In the genomic region with DNA sequence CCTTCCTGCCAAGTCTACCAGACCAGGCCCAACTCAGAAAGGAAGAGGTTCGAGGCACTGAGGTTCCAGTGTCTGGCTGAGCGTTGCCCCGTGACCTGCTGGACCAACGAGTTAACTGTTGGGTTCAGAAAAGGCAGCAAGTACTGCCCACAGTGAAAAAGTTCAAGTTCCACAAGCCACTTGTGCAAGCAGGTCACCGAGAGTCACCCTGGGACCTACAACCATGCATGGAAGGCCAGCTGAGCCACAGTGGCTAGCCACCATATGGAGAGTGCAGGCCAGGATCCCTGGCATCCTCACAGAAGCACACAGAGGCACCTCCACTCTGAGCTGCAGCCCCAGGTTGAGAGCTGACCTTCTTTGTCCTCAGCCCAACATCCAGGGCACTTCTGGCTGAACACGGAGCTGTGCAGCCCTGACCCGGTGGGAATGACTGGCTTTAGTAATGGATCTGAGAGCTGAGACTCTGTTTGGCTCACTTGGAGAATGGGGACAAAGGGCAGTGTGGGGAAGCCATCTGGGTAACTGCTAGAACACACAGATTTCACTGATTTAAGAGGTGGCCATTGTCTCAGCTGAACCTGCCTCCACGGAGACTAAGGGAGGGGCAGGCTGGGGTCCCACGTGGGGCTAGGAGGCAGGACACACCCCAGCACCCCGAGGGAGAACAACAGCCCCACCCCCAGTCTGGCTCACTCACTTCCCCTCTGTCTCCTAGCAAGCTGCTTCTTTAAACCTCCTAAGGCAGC, we compare ENCODE assay signal across 10 mouse cellular contexts. TPM values are rescaled to one million over a fixed set of nuclear protein-coding genes. Genes with fewer than 3 reads are reported as not detected.
DNase-seq lines count a peak whose midpoint lies in the region; ATAC-seq and TF ChIP-seq lines count a peak whose summit lies in the region.
"Had no signal": no experiment of that assay in that cellular context is flagged by ENCODE, and none has a peak within 500 bp of the region (broad histone marks: within the 10 kb centered on the region; RNA-seq: fewer than 3 reads in every experiment).

No protein-coding gene starts in this region.

- in situ Hi-C loops in ES-E14 (cut with MboI; ENCODE audit: low sequenced_read_pairs in 2 of 2, unreplicated experiment in 2 of 2) = no loop called here

- peak; percentile 81 for ATAC-seq in forebrain, embryonic 15.5 days (replicated peaks)
- peak; percentile 44 for ATAC-seq in liver, embryonic 16.5 days (ENCODE audit: low read depth)
- ATAC-seq: Patski had no signal

- H3K4me2 ChIP-seq in forebrain, embryonic 15.5 days (replicated peaks) = no peak overlapping the region
- no peak overlapping the region for H3K4me2 ChIP-seq in liver, embryonic 16.5 days (ENCODE audit: low read depth, low read length)
- H3K4me2 ChIP-seq: limb, embryonic 15.5 days had no signal

- H3K9ac ChIP-seq in ES-E14 (ENCODE audit: insufficient read depth, low read depth, low read length, poor library complexity, severe bottlenecking) = no peak overlapping the region
- H3K9ac ChIP-seq in forebrain, embryonic 15.5 days (replicated peaks) = peak overlapping the region; percentile 4; the same call in 1 of the 2 replicates
- no peak overlapping the region for H3K9ac ChIP-seq in liver, embryonic 16.5 days (ENCODE audit: low read depth, low read length)
- H3K9ac ChIP-seq: limb, embryonic 15.5 days had no signal

- TF ChIP-seq CTCF in olfactory bulb, adult 2 months (IDR thresholded peaks at IDR 0.05; ENCODE audit: insufficient read depth, low read depth, low read length) = no peak

- H3K27me3 ChIP-seq in forebrain, embryonic 15.5 days = no peaks in the 10 kb centered on the region
- H3K27me3 ChIP-seq in liver, embryonic 16.5 days (ENCODE audit: control insufficient read depth, insufficient read depth, low read depth, low read length) = no peaks in the 10 kb centered on the region
- H3K27me3 ChIP-seq: limb, embryonic 15.5 days; Patski had no signal

- 35% methylated on average over 10 of the region's 10 CpGs for WGBS in forebrain, embryonic 15.5 days
- 38% methylated on average over 10 of the region's 10 CpGs for WGBS in liver, embryonic 16.5 days (ENCODE audit: insufficient replicate concordance)
- WGBS in olfactory bulb, adult 2 months = 50% methylated on average over 10 of the region's 10 CpGs

- no peak overlapping the region for H3K4me3 ChIP-seq in ES-E14 (ENCODE audit: insufficient read depth in 1 of 2, low read depth in 1 of 2, low read length in 2 of 2, poor library complexity in 1 of 2, severe bottlenecking in 1 of 2)
- no peak overlapping the region for H3K4me3 ChIP-seq in forebrain, embryonic 15.5 days
- no peak overlapping the region for H3K4me3 ChIP-seq in liver, embryonic 16.5 days (ENCODE audit: low read depth, low read length)
- no peak overlapping the region for H3K4me3 ChIP-seq in olfactory bulb, adult 2 months (ENCODE audit: insufficient read depth, low read depth, low read length)
- H3K4me3 ChIP-seq: limb, embryonic 15.5 days had no signal

- peak overlapping the region; percentile 38; the same call in 1 of the 2 replicates for H3K27ac ChIP-seq in ES-E14 (ENCODE audit: insufficient read depth, low read depth, low read length, poor library complexity, severe bottlenecking)
- peak overlapping the region; percentile 85 for H3K27ac ChIP-seq in forebrain, embryonic 15.5 days (replicated peaks)
- H3K27ac ChIP-seq in liver, embryonic 16.5 days (ENCODE audit: low read length) = no peak overlapping the region
- H3K27ac ChIP-seq in olfactory bulb, adult 2 months (ENCODE audit: insufficient read depth, low read depth, low read length) = 0 out of 2 replicates have a peak overlapping the region, but pooled peaks have one; percentile 16
- H3K27ac ChIP-seq: limb, embryonic 15.5 days had no signal

- H3K36me3 ChIP-seq in ES-E14 (ENCODE audit: control insufficient read depth, insufficient read depth, low read length, poor library complexity, severe bottlenecking) = no peaks in the 10 kb centered on the region
- H3K36me3 ChIP-seq in forebrain, embryonic 15.5 days = no peaks in the 10 kb centered on the region
- no peaks in the 10 kb centered on the region for H3K36me3 ChIP-seq in liver, embryonic 16.5 days (ENCODE audit: control insufficient read depth, insufficient read depth)
- H3K36me3 ChIP-seq: limb, embryonic 15.5 days had no signal

- peak; percentile 7 for DNase-seq in heart, adult 8-10 months (ENCODE audit: low spot score)
- DNase-seq in heart, postnatal 25 days (ENCODE audit: low spot score) = no peak
- no peak for DNase-seq in ES-E14 (ENCODE audit: low read depth, low spot score)
- DNase-seq in thymus, postnatal 4 days = no peak
- DNase-seq in right cerebral cortex, adult 2 months (ENCODE audit: low spot score in 2 of 2) = no peak

- intact Hi-C loops in heart, postnatal 25 days (cut with DNase I) = no loop called here

- no peaks in the 10 kb centered on the region for H3K9me3 ChIP-seq in ES-E14 (ENCODE audit: control insufficient read depth, insufficient read depth, low read depth, low read length)
- no peaks in the 10 kb centered on the region for H3K9me3 ChIP-seq in forebrain, embryonic 15.5 days
- no peaks in the 10 kb centered on the region for H3K9me3 ChIP-seq in liver, embryonic 16.5 days (replicated peaks; ENCODE audit: control insufficient read depth, low read length)
- H3K9me3 ChIP-seq: limb, embryonic 15.5 days had no signal

- TF ChIP-seq POLR2A in olfactory bulb, adult 2 months (IDR thresholded peaks at IDR 0.05; ENCODE audit: insufficient read depth, low read depth, low read length) = no peak

- H3K4me1 ChIP-seq in ES-E14 (ENCODE audit: control insufficient read depth in 2 of 2, insufficient read depth in 2 of 2, low read length in 2 of 2, poor library complexity in 1 of 2) = peaks cover 0 to 14% of the 10 kb centered on the region in 2 experiments; a peak in 2 of 4 replicates
- peaks cover 27% of the 10 kb centered on the region for H3K4me1 ChIP-seq in forebrain, embryonic 15.5 days
- peaks cover 9% of the 10 kb centered on the region for H3K4me1 ChIP-seq in liver, embryonic 16.5 days (ENCODE audit: control insufficient read depth, low read depth, low read length)
- H3K4me1 ChIP-seq in olfactory bulb, adult 2 months (ENCODE audit: control insufficient read depth, insufficient read depth, low read length) = peaks cover 17% of the 10 kb centered on the region

TF ChIP-seq in ES-E14, 5 proteins besides CTCF, POLR2A, EP300 and RAD21:
- TF ChIP-seq HCFC1 (IDR thresholded peaks at IDR 0.05; ENCODE audit: borderline replicate concordance, insufficient read depth, low read length) = no peak
- no peak for TF ChIP-seq ZC3H11A (IDR thresholded peaks at IDR 0.05; ENCODE audit: borderline replicate concordance, low read depth, low read length)
- TF ChIP-seq ZNF384 (IDR thresholded peaks at IDR 0.05; ENCODE audit: low read depth, low read length) = no peak
- no peak for TF ChIP-seq CHD2 (IDR thresholded peaks at IDR 0.05; ENCODE audit: low read depth, low read length)
- TF ChIP-seq MAFK (IDR thresholded peaks at IDR 0.05; ENCODE audit: insufficient read depth, low read depth, low read length) = no peak

RNA-seq across cellular contexts. Expression of gene Sfxn5, which starts 39.8 kb away (rescaled TPM):
- total RNA-seq in heart, adult 8-10 months (2022) = 1 to 10 TPM; 3.2 to 6.4 (median 4.5) TPM
- 1 to 10 TPM; 4.6 to 4.8 TPM for total RNA-seq in heart, postnatal 25 days (2021)
- total RNA-seq in ES-E14 (2012; rRNA removed) = 4.9 and 5.8 TPM in 2 replicates
- 24.2 and 25.3 TPM in 2 replicates for polyA plus RNA-seq in forebrain, embryonic 15.5 days (2015; fragmentation: Nextera tagmentation; extraction: Ambion mirVana)
- 1.8 and 2.0 TPM in 2 replicates for polyA plus RNA-seq in liver, embryonic 16.5 days (2015; fragmentation: Nextera tagmentation; extraction: Ambion mirVana)
- not detected in 2 replicates for polyA plus RNA-seq in olfactory bulb, adult 2 months (2012; ENCODE audit: insufficient read depth, insufficient read length, low replicate concordance, missing spikeins)
